9 mouse cellular contexts compared by ENCODE assay signal in the genomic region with DNA sequence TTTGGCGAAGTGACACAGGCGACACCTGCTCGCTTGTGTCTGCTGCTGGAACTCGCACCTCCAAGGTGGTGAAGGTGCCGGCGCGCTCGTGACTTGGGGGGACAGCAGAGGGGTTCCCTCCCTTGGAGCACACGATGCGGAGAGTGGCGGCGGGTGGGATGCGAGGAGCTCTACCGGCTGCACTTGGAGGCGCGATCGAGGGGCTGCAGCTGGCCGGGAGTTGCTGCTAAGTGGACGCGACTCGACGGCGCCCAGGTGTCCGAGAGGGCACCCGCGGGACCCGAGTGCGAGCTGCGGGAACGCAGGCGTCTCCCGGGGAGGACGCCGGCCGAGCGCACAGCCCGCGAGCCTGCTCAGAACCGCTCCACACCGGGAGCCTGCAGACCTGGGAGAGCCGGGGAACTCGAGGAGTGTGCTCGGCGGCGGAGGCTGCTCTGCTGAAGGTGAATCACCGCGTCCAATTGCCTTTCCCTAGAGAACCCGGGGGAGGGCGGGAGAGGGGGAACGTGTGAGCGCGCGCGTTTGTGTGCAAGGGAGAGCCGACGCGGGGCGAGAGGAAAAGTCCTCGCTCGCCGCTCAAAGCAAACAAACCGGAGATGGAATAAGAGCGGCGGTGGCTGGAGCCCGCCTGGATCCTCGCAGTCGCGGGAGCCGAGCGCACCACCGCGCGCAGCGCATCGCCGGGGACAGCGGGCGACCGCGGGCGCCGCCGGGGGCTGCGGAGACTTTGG. TPM values are rescaled to one million over a fixed set of nuclear protein-coding genes. Genes with fewer than 3 reads are reported as not detected.
DNase-seq lines count a peak whose midpoint lies in the region; ATAC-seq lines count a peak whose summit lies in the region.
"Had no signal": no experiment of that assay in that cellular context is flagged by ENCODE, and none has a peak within 500 bp of the region (broad histone marks: within the 10 kb centered on the region; RNA-seq: fewer than 3 reads in every experiment).

No protein-coding gene starts in this region.

- ATAC-seq in granulocyte monocyte progenitor cell, adult 5-6 weeks (replicated peaks; ENCODE audit: poor library complexity, severe bottlenecking), result 0 out of 2 replicates have a peak, but pooled peaks have one; percentile 16
- no peak for ATAC-seq in liver, embryonic 12.5 days

- peak overlapping the region; percentile 8; the same call in 1 of the 2 replicates for H3K27ac ChIP-seq in heart, embryonic 10.5 days
- H3K27ac ChIP-seq in liver, embryonic 12.5 days, result no peak overlapping the region

- H3K4me3 ChIP-seq in heart, embryonic 10.5 days, result peak overlapping the region; percentile 70
- peak overlapping the region; percentile 45 for H3K4me3 ChIP-seq in liver, embryonic 12.5 days

- no peaks in the 10 kb centered on the region for H3K9me3 ChIP-seq in heart, embryonic 10.5 days
- no peaks in the 10 kb centered on the region for H3K9me3 ChIP-seq in liver, embryonic 12.5 days (replicated peaks)

- peaks cover 16% of the 10 kb centered on the region; the same call in 1 of the 2 replicates for H3K4me1 ChIP-seq in heart, embryonic 10.5 days
- H3K4me1 ChIP-seq in liver, embryonic 12.5 days, result no peaks in the 10 kb centered on the region

- H3K4me2 ChIP-seq in liver, embryonic 12.5 days, result peak overlapping the region; percentile 67

- DNase-seq in heart, embryonic 10.5 days (ENCODE audit: low spot score), result peak; percentile 78
- no peak for DNase-seq in heart, adult 9 months (ENCODE audit: low spot score in 2 of 2)
- DNase-seq in cerebellum, postnatal 14 days, result peak; percentile 44 to 54
- DNase-seq in kidney, postnatal 14 days, result peak; percentile 26
- DNase-seq in ovary, postnatal 14 days (ENCODE audit: low spot score), result peak; percentile 1
- DNase-seq in T-cell, adult 2 months (ENCODE audit: low spot score), result no peak

- no peaks in the 10 kb centered on the region for H3K36me3 ChIP-seq in heart, embryonic 10.5 days
- no peaks in the 10 kb centered on the region for H3K36me3 ChIP-seq in liver, embryonic 12.5 days

- WGBS in heart, embryonic 10.5 days, result under 1% methylated on average over 84 of the region's 84 CpGs
- 1% methylated on average over 82 of the region's 84 CpGs for WGBS in liver, embryonic 12.5 days (ENCODE audit: insufficient replicate concordance)

- 0 out of 2 replicates have a peak overlapping the region, but pooled peaks have one; percentile 12 for H3K9ac ChIP-seq in liver, embryonic 12.5 days

- peaks cover 30% of the 10 kb centered on the region for H3K27me3 ChIP-seq in heart, embryonic 10.5 days (ENCODE audit: insufficient read depth, poor library complexity, severe bottlenecking)
- peaks cover 53% of the 10 kb centered on the region for H3K27me3 ChIP-seq in liver, embryonic 12.5 days (replicated peaks)

RNA-seq across cellular contexts. Expression of gene Fam19a2, which starts 0.8 kb away (rescaled TPM):
- 0.49 and 0.72 TPM in 2 replicates for polyA plus RNA-seq in heart, embryonic 10.5 days (2016; fragmentation: Nextera tagmentation; extraction: Ambion mirVana)
- not detected in 2 replicates for total RNA-seq in granulocyte monocyte progenitor cell, adult 5-6 weeks (2014; fragmentation: Nextera tagmentation)
- not detected in 2 replicates for total RNA-seq in granulocyte monocyte progenitor cell, adult 5-6 weeks (2017)
- 0.57 and 0.68 TPM in 2 replicates for polyA plus RNA-seq in liver, embryonic 12.5 days (2016; fragmentation: Nextera tagmentation; extraction: Ambion mirVana)
- total RNA-seq: neutrophil, adult 5-6 weeks had no signal

Comparison
In these comparisons a context has a peak if more than half of its experiments do, and no peak if none do; other contexts are left out.
1. DNase-seq: peak in heart, embryonic 10.5 days (single experiment), cerebellum, postnatal 14 days (2 of 2), kidney, postnatal 14 days (single experiment) and ovary, postnatal 14 days (single experiment); none in heart, adult 9 months (0 of 2) and T-cell, adult 2 months (single experiment).